In the genomic region with DNA sequence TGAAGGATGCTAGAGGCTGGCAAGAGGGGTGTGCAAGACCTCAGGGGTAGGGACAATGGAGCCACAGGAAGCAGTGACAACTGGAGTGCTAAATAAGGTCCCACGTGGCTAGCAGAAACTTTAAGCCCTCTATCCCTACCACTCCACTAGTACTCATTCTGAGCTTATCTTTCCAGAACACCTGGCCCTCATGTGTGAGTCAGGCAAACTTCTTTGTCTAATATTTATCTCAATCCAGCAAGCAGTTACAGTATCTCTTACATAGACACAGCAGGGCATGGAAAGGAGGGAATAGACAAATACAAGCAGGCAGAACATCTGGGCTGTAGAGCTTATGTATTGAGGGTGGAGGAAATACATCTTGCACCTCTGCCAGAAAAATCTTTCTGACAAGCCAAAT, we compare ENCODE assay signal across 16 mouse cellular contexts.
DNase-seq lines count a peak whose midpoint lies in the region; ATAC-seq lines count a peak whose summit lies in the region.
"Had no signal": no experiment of that assay in that cellular context is flagged by ENCODE, and none has a peak within 500 bp of the region (broad histone marks: within the 10 kb centered on the region; RNA-seq: fewer than 3 reads in every experiment).

No protein-coding gene starts in this region.

- H3K4me3 ChIP-seq in heart, embryonic 14.5 days (ENCODE audit: control insufficient read depth in 1 of 2, insufficient read depth in 1 of 2, low read depth in 1 of 2, low read length in 2 of 2): no peak overlapping the region
- H3K4me3 ChIP-seq in hindbrain, embryonic 13.5 days: no peak overlapping the region
- H3K4me3 ChIP-seq in midbrain, embryonic 12.5 days: no peak overlapping the region
- H3K4me3 ChIP-seq: embryonic facial prominence, embryonic 15.5 days; kidney, embryonic 15.5 days had no signal

- DNase-seq in heart, postnatal 36 days: no peak
- peak; percentile 8 for DNase-seq in brain, adult 2 months (ENCODE audit: low read depth, low spot score)
- no peak for DNase-seq in adrenal gland, adult 18-20 months (ENCODE audit: low spot score in 2 of 2)
- DNase-seq in kidney, adult 11 months: no peak
- DNase-seq in gastrocnemius, postnatal 4 days (ENCODE audit: low spot score in 2 of 2): no peak
- DNase-seq: adrenal gland, postnatal 10 days; cerebellum, adult 2 months; gastrocnemius, postnatal 25 days; layer of hippocampus, postnatal 36 days had no signal

- H3K4me1 ChIP-seq in heart, embryonic 14.5 days (ENCODE audit: control insufficient read depth in 2 of 2, insufficient read depth in 2 of 2, low read length in 2 of 2): no peaks in the 10 kb centered on the region
- no peaks in the 10 kb centered on the region for H3K4me1 ChIP-seq in hindbrain, embryonic 13.5 days (replicated peaks)
- peaks cover 10% of the 10 kb centered on the region for H3K4me1 ChIP-seq in midbrain, embryonic 12.5 days
- H3K4me1 ChIP-seq: embryonic facial prominence, embryonic 15.5 days; kidney, embryonic 15.5 days had no signal

- ATAC-seq in heart, embryonic 14.5 days (ENCODE audit: insufficient number of reproducible peaks, insufficient read depth, low FRiP score, low read depth): peak; percentile 43; the same call in 1 of the 2 replicates
- ATAC-seq in hindbrain, embryonic 13.5 days (ENCODE audit: low FRiP score): peak; percentile 57
- ATAC-seq in midbrain, embryonic 12.5 days (ENCODE audit: low FRiP score, low read depth): peak; percentile 47; the same call in 1 of the 2 replicates
- ATAC-seq: forebrain, embryonic 14.5 days had no signal

- intact Hi-C loops in heart, postnatal 36 days (cut with DNase I): no loop called here

- H3K9me3 ChIP-seq in heart, embryonic 14.5 days (ENCODE audit: control insufficient read depth, low read length): no peaks in the 10 kb centered on the region
- no peaks in the 10 kb centered on the region for H3K9me3 ChIP-seq in hindbrain, embryonic 13.5 days
- H3K9me3 ChIP-seq in midbrain, embryonic 12.5 days: no peaks in the 10 kb centered on the region
- H3K9me3 ChIP-seq: embryonic facial prominence, embryonic 15.5 days; kidney, embryonic 15.5 days had no signal

- H3K9ac ChIP-seq in heart, embryonic 14.5 days (ENCODE audit: low read length): no peak overlapping the region
- no peak overlapping the region for H3K9ac ChIP-seq in hindbrain, embryonic 13.5 days
- H3K9ac ChIP-seq in midbrain, embryonic 12.5 days (replicated peaks): no peak overlapping the region
- H3K9ac ChIP-seq: embryonic facial prominence, embryonic 15.5 days; kidney, embryonic 15.5 days had no signal

- no peaks in the 10 kb centered on the region for H3K27me3 ChIP-seq in heart, embryonic 14.5 days (ENCODE audit: control insufficient read depth, insufficient read depth, low read length)
- no peaks in the 10 kb centered on the region for H3K27me3 ChIP-seq in hindbrain, embryonic 13.5 days
- H3K27me3 ChIP-seq in midbrain, embryonic 12.5 days: no peaks in the 10 kb centered on the region
- H3K27me3 ChIP-seq: embryonic facial prominence, embryonic 15.5 days; kidney, embryonic 15.5 days had no signal

- 30% methylated on average over 1 of the region's 1 CpGs for WGBS in heart, embryonic 14.5 days
- WGBS in hindbrain, embryonic 13.5 days: 8% methylated on average over 1 of the region's 1 CpGs
- 9% methylated on average over 1 of the region's 1 CpGs for WGBS in midbrain, embryonic 12.5 days

- H3K4me2 ChIP-seq in heart, embryonic 14.5 days (ENCODE audit: low read length): no peak overlapping the region
- H3K4me2 ChIP-seq in hindbrain, embryonic 13.5 days: no peak overlapping the region
- no peak overlapping the region for H3K4me2 ChIP-seq in midbrain, embryonic 12.5 days (replicated peaks)
- H3K4me2 ChIP-seq: embryonic facial prominence, embryonic 15.5 days; kidney, embryonic 15.5 days had no signal

- H3K27ac ChIP-seq in heart, embryonic 14.5 days (replicated peaks in 1 of 2; ENCODE audit: control insufficient read depth in 1 of 2, insufficient read depth in 1 of 2, low read depth in 2 of 2, low read length in 2 of 2): no peak overlapping the region
- H3K27ac ChIP-seq in hindbrain, embryonic 13.5 days: no peak overlapping the region
- H3K27ac ChIP-seq in midbrain, embryonic 12.5 days (replicated peaks): no peak overlapping the region
- H3K27ac ChIP-seq: embryonic facial prominence, embryonic 15.5 days; kidney, embryonic 15.5 days; macrophage had no signal

- H3K36me3 ChIP-seq in heart, embryonic 14.5 days (ENCODE audit: control insufficient read depth, insufficient read depth, low read length): no peaks in the 10 kb centered on the region
- no peaks in the 10 kb centered on the region for H3K36me3 ChIP-seq in hindbrain, embryonic 13.5 days
- no peaks in the 10 kb centered on the region for H3K36me3 ChIP-seq in midbrain, embryonic 12.5 days
- H3K36me3 ChIP-seq: embryonic facial prominence, embryonic 15.5 days; kidney, embryonic 15.5 days had no signal
